Mouse (Mus musculus) G1E-ER4 (cell line): Measurements from ENCODE around the gene Syt14. TPM values are rescaled to one million over a fixed set of nuclear protein-coding genes. Genes with fewer than 3 reads are reported as not detected.

Experiments
- GATA1 ChIP-seq: IDR thresholded peaks from one replicate; pipeline ENCODE4 v1.8.0; 2012; ENCODE audit warnings: low read length, inconsistent platforms
- polyA plus RNA-seq: library from polyadenylated mRNA; stranded (reverse); fragments of >175 nt; gene quantifications from 2 replicates; pipeline ENCODE4 v1.2.3, GENCODE M21; 2012

Gene Syt14
- polyA plus RNA-seq, 1 experiment: not detected

DNA sequence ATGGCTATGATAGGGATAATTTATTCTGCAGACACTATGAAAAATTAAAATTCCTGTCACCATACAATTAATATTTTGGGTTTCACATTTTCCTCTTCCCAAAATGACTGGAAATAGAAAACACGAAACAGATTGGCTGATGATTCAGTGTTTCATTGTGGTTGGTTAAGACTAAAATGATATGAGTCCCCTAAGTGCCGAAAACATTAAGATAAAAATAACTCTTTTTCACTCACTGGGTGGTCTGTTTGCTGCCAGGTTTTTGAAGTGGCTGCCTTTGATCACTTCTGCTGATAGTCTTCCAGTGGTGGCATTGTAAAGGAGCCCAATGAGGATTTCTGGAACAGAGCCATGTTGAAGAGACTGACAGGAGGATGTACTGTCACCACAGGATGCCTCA is 134.1 kb downstream of the Syt14 start:
- no peak for TF ChIP-seq GATA1

DNA sequence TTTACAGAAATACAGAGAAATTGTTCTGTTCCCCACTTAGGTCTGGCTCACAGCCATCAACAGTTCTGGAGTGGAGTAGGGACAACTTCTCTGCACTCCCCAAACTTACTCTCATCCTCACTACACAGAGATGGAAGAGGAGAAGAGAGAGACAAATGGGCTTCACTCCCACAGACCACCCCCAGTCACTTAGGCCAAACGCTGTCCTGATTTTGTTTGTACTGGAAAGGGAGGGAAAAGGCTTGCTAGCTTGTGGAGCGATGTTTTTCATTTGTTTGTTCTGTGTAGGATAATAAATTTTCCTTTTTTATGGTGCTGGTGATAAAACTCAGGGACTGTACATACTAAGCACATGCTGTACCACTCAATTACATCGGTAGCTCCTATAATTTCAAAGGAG is 134.7 kb downstream of the Syt14 start:
- TF ChIP-seq GATA1: no peak

DNA sequence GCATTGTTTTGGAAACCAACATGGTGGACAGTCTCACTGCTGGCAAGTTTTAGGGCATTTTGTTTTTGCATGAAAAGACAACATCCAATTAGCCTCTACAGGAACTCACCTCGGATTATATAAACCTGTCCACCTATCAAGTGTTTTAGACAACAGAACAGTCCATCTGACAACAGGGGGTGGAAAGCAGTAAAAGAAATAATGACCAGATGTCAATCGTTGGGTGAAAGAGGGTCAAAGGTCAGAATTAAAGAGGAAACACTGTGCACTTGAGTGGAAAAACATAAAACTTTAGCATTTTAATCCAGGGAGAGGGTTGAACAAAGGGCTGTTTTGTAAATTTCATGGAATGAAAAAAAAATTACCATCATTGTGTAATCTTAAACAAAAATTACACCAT is 136.8 kb downstream of the Syt14 start:
- no peak for TF ChIP-seq GATA1

DNA sequence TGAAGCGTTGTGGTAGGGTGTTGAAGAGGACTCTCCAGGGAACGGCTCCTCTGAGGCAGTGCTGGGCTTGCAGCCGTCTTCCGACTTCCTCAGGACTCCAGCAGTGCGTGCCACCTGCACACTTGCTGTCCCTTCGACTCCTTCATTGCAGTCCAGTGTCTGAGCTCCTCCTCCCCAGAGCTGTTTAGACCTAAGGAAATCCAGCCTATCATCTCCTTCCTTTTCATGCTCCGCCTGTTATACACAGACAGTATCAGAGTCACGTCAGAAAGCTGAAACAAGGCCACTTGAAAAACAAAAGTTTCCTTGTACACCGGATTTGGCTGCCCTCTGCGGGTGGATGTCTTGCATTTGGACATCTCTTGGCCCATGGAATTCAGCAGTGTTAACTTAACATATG is 138.4 kb downstream of the Syt14 start:
- no peak for TF ChIP-seq GATA1

DNA sequence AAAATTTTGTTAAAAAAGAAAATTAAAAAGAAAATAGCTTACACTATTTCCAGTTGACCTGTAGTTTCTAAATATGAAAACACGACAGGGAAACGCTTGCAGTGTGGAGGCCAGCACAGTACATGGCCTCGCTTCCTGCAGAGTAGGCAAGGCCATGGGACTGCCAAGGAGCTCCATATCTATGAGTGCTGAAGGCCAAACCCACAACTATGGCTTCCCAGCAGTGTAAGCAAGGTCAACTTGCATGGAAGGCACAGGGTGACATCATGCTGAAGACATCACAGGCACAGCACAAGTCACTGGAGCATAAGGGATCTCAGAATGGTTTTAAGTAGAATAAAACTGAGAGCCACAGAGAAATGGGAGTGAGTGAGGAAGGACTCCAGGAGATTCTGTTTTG is 139.5 kb downstream of the Syt14 start:
- TF ChIP-seq GATA1: no peak

DNA sequence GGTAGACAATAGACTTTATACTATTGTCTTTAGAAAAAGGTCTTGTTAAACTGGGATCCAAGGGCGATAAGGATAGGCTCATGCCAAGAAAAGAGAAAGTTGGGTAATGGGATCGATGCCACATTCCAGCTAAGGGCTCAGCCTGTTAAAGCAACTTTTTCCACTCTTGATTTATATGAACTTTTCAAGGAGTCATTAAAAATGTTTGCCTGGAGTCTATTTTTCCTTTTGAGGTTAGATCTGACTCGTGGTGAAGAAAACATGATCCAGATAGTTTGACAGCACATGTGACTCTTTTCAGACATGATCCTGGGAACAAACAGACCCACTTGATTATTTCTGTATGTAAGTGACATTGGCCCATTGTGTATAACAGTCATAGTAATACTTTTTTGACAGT is 144.9 kb downstream of the Syt14 start:
- TF ChIP-seq GATA1: no peak

DNA sequence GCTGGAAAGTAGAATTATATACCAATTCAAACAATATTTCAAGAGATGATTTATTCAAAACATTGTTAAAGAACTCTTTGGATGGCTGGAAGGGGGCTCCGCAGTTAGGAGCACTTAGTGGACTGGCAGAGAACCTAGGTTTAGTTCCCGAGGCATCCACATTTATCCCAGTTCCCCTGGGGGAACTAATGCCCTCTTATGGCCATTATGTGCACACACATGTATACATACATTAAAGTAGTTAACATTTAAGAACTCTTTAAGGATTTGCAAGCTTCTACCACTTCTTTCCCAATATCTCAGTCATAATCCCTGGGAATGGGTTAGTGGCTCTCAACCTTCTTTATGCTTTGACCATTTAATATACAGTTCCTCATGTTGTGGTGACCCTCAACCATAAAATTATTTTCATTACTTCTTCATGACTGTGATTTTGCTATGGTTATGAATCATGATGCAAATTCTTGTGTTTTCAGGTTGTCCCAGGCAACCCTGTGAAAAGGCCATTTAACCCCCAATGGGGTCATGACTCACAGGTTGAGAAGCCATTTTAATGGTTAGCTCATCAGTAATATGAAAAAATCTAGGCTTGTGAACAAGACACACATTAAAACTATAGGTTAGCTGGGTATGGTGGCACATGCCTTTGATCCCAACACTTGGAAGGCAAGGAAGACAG is 152.8 kb downstream of the Syt14 start:
- no peak for TF ChIP-seq GATA1

DNA sequence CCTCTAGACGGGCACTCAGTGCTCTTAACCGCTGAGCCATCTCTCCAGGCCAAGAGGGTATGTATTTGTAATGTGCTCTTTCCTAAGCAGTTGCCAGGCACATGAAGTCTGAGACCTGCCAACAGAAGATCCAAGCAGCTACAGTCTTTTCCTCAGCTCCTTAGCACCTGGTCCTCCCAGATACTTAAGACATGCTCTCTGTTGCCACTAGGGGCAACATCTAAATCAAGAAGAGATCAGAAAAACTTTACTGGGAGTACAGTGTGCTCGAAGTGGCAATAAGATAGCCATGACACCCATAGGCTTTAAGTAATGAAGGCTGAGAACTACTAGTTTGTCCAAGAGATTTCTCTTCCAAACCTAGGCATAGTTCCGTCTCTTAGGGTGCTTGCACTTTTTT is 155.4 kb downstream of the Syt14 start:
- no peak for TF ChIP-seq GATA1

DNA sequence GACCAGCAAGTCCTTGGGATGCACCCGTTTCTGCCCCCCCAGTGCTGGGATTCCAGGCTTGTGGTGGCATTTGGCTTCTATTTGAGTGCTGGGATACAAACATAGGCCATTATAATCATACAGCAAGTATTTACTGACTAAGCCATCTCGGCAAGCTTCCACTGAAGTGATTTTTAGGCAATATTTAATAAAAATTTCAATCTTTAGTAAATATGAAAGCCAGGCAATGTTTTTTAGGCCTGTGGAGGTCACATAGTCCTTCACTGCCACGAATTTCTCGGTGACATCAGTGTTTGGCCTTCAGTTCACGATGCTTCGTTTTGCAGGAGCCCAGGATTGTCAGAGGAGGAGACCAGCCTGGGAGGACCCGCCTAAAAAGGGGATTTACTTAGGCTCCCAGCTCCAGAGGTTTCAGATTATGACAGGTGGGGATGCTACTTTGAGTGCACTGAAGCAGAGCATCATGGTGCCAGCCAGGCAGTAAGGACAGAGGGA is 156.4 kb downstream of the Syt14 start:
- TF ChIP-seq GATA1: no peak

DNA sequence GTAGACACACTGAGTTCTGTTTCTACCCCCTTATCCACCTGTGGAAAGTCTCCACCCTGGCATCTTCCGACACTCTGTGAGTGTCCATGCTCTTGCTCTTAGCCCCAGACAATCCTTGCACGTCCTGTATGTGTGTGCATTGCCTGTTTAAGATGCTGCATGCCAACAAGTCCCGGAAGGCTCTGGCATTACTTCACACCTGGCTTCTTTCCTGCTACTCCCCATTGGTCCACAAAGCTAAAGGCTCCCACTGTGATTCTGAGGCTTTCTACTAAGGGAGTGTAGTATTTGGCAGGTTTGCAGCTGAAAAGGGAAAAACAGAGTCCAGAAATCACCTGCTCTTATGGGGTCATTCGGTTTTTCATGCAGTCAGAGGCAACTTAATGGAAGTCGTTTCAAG is 162.7 kb downstream of the Syt14 start:
- no peak for TF ChIP-seq GATA1

DNA sequence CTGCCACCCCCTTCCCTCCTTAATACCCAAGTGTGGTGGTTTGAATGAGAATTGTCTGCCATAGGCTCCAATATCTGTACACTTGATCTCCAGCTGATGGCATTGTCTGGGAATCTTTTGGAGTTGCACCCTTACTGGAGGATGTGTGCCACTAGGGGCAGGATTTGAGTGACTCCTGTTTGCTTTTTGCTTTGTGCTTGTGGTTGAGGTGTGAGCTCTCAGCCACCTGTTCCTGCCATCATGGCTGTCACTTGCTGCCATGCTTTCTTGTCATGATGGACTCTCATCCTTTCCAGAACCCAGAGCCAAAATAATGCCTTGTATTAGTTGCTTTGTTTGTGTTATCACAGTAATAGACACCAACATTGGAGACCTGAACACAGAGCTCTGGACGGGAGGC is 165.8 kb downstream of the Syt14 start:
- no peak for TF ChIP-seq GATA1

DNA sequence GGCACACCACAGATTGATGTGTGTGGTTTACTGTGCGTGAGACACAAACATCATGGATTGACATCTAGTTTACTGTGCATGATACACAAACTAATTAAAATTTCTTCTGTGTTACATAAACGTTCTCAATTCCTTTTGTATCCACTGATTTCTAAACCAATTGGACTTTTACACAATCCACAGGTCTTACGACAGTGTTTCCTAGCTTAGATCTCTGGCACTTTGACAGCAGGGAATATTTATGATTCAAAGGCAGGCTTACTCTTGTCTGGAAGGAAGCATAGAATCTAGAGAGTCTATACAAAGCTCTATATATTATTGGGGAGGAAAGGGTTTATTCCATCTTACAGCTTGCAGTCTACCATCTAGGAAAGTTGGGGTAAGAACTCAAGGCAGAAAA is 171.1 kb downstream of the Syt14 start:
- TF ChIP-seq GATA1: no peak

DNA sequence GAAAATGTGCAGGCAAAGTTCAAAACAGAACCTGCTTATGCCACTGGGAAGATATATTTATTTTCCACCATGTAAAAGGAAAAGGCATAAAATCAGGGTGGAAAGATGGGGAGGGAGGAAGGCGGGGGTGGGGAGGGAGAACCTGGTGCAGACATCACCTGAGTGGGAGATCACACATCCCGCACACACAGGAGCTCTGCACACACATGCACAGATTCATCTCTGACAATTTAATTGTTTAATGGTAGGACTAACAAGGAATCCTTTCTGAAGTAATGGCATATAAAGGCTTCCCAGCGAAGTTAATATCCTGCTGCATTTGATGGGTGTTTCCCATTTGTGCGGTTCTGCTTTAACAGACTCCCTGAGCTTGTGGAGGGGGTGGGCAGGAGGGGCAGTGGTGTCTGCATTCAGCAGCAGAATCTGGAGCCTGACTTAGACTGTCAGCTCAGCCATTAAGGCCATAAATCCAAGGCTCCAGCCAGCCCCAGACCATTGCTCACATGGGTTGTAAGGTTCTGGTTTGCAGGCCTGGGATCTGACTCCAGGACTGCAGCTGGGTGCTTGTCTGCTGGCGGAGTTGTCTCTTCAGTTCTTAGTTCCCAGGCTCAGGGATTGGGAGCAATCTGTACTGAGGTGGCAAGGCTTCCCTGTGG is 174.1 kb downstream of the Syt14 start:
- no peak for TF ChIP-seq GATA1

DNA sequence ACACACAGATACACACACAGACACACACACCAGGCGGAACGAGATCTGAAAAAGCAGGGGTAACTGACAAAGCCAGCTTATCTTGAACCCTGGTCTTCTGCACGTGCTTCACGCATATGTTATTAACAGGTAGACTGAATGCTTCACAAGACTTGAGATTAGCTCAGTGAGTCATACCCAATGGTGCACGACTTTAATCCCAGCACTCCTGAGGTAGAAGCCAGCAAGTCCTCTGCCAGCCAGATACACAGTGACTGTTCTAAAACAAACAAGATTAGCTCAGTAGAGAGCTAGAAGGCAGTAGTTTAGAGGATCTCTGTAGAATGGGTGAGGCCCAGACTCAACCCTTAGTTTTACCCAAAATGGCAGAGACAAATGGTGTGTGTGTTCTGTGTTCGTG is 175.3 kb downstream of the Syt14 start:
- no peak for TF ChIP-seq GATA1

DNA sequence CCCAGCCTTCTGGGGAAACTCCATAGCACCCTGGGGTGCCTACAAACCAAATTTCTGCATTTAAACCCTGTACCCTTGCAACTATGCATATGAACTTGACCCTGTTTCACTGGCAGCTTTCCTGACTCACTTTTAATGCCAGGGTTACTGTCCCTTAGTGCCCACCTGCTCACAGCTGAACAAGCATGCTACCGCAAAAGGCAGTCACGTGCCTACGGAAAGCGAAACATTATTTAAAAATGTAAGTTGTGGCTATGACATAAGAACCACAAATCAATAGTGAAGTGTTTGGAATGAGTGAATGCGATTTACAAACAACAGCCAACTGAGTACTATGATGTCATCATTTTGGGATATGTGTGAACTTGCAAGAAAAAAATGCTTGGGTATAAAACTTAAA is 178.0 kb downstream of the Syt14 start:
- TF ChIP-seq GATA1: no peak

DNA sequence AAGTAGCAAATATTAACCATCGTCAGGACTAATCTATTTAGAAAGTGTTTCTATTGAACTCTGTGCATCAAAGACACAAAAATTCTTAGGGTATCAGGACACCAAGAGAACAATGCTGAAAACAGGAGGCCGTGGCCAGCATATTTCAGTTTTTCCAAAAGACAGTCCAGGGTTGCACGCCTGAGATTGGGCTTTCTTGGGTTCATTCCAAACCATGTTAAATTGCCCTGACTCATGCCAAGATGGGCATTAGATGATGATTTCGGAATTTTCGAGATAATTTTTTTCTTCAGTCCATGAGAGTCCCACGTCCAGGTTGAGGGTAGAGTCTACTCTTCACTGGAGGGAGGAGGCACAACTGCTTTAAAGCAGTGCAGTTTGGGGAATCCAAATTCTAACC is 178.6 kb downstream of the Syt14 start:
- TF ChIP-seq GATA1: no peak

DNA sequence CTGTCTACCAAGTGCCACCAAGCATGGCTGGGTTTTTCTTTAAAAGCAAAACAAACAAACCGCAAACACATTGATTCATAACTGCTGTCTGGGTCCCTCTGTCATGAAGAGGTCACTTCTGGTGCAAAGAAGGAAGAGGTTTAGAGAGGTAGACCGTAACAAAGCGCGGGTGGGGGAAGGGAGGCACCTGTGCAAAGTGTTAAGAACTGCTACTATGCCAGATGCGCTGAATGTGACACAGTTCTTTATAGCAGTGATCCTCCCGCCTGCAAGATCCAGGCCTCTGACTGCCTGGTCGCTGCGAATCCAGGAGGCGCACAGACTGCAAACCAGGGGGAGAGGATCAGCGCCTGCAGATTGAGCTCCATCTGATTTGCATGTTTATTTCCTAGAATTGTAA is 179.2 kb downstream of the Syt14 start:
- no peak for TF ChIP-seq GATA1
